In the genomic region with DNA sequence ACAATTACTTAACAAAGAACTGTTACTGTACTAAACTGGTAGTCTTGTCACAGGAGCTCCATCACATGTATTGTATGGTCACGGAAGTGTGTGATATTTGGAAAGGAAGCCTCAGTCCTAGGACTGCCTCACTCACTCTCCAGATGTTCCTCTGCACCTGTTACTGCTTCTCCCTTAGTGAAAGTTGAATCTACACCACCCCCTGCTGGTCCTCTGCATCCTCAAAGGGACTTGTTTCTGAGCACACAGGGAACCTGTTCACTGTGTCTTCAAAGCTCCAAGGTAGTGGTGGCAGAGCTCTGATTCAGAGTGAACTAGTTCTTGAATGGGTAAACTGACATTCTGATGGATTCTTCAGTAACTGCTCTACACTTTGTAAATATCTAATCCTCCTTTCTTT, we compare ENCODE assay signal across 25 mouse cellular contexts.
DNase-seq lines count a peak whose midpoint lies in the region; ATAC-seq and TF ChIP-seq lines count a peak whose summit lies in the region.
"Had no signal": no experiment of that assay in that cellular context is flagged by ENCODE, and none has a peak within 500 bp of the region (broad histone marks: within the 10 kb centered on the region; RNA-seq: fewer than 3 reads in every experiment).

No protein-coding gene starts in this region.

- H3K36me3 ChIP-seq in thymus, adult 2 months (ENCODE audit: control insufficient read depth, insufficient read depth, low read length), result no peaks in the 10 kb centered on the region
- no peaks in the 10 kb centered on the region for H3K36me3 ChIP-seq in heart, embryonic 12.5 days
- H3K36me3 ChIP-seq: embryonic facial prominence, embryonic 10.5 days; heart, embryonic 15.5 days; limb, embryonic 10.5 days; midbrain, embryonic 10.5 days; stomach, embryonic 15.5 days had no signal

- H3K27ac ChIP-seq in thymus, adult 2 months (ENCODE audit: control insufficient read depth, insufficient read depth, low read length), result no peak overlapping the region
- H3K27ac ChIP-seq in heart, embryonic 12.5 days (ENCODE audit: poor library complexity, severe bottlenecking), result no peak overlapping the region
- H3K27ac ChIP-seq: embryonic facial prominence, embryonic 10.5 days; heart, embryonic 15.5 days; hindbrain, embryonic 14.5 days; limb, embryonic 10.5 days; midbrain, embryonic 10.5 days; stomach, embryonic 15.5 days had no signal

- no peak overlapping the region for H3K4me3 ChIP-seq in thymus, adult 2 months (ENCODE audit: control insufficient read depth, insufficient read depth, low read length)
- no peak overlapping the region for H3K4me3 ChIP-seq in heart, embryonic 12.5 days
- H3K4me3 ChIP-seq: embryonic facial prominence, embryonic 10.5 days; heart, embryonic 15.5 days; limb, embryonic 10.5 days; midbrain, embryonic 10.5 days; myocyte; stomach, embryonic 15.5 days had no signal

- 8% methylated on average over 1 of the region's 1 CpGs for WGBS in thymus, adult 2 months
- WGBS in heart, embryonic 12.5 days, result 61% methylated on average over 1 of the region's 1 CpGs

- TF ChIP-seq POLR2A in thymus, adult 2 months (IDR thresholded peaks at IDR 0.05; ENCODE audit: control insufficient read depth, extremely low read depth, insufficient read depth, low read length, poor library complexity), result no peak

- no peaks in the 10 kb centered on the region for H3K27me3 ChIP-seq in thymus, adult 2 months (ENCODE audit: control insufficient read depth, insufficient read depth, low read length)
- H3K27me3 ChIP-seq in heart, embryonic 12.5 days (replicated peaks), result no peaks in the 10 kb centered on the region
- H3K27me3 ChIP-seq: heart, embryonic 15.5 days; stomach, embryonic 15.5 days had no signal

- H3K4me1 ChIP-seq in thymus, adult 2 months (replicated peaks; ENCODE audit: control insufficient read depth, insufficient read depth, low read length), result no peaks in the 10 kb centered on the region
- H3K4me1 ChIP-seq in heart, embryonic 12.5 days (replicated peaks), result no peaks in the 10 kb centered on the region
- H3K4me1 ChIP-seq: embryonic facial prominence, embryonic 10.5 days; heart, embryonic 15.5 days; limb, embryonic 10.5 days; midbrain, embryonic 10.5 days; stomach, embryonic 15.5 days had no signal

- H3K9me3 ChIP-seq in heart, embryonic 12.5 days (replicated peaks), result peaks cover 17% of the 10 kb centered on the region
- H3K9me3 ChIP-seq: heart, embryonic 15.5 days; stomach, embryonic 15.5 days had no signal

- no peak for ATAC-seq in heart, embryonic 12.5 days (ENCODE audit: insufficient number of reproducible peaks, low FRiP score)
- ATAC-seq: forebrain, postnatal 0 days; lung, postnatal 0 days; midbrain, embryonic 16.5 days had no signal

- H3K9ac ChIP-seq in heart, embryonic 12.5 days, result no peak overlapping the region
- H3K9ac ChIP-seq: forebrain, postnatal 0 days; heart, embryonic 15.5 days; hindbrain, embryonic 14.5 days; stomach, embryonic 15.5 days had no signal

- TF ChIP-seq CTCF in thymus, adult 2 months (IDR thresholded peaks at IDR 0.05; ENCODE audit: borderline replicate concordance, control insufficient read depth, extremely low read depth, insufficient read depth, low read length, poor library complexity), result no peak

- no peak overlapping the region for H3K4me2 ChIP-seq in heart, embryonic 12.5 days
- H3K4me2 ChIP-seq: heart, embryonic 15.5 days; hindbrain, embryonic 14.5 days; stomach, embryonic 15.5 days had no signal

- DNase-seq in CD4-positive helper T cell, adult 2 months (ENCODE audit: low read depth, low spot score), result peak; percentile 27
- DNase-seq in T-cell, adult 2 months (ENCODE audit: low spot score), result peak; percentile 5
- peak; percentile 71 for DNase-seq in thymus, adult 2 months
- peak; percentile 72 for DNase-seq in thymus, postnatal 4 days
- DNase-seq in yolk sac, embryonic 10.5 days (ENCODE audit: low spot score), result no peak
- no peak for DNase-seq in adrenal gland, postnatal 36 days
- DNase-seq: cerebellum, adult 11-12 months; cerebellum, postnatal 10 days; forebrain, postnatal 0 days; gastrocnemius, postnatal 36 days; heart, postnatal 4 days; kidney, adult 8-10 months; kidney, postnatal 10 days; liver; right cerebral cortex, postnatal 4 days had no signal

Comparison
In these comparisons a context has a peak if more than half of its experiments do, and no peak if none do; other contexts are left out.
1. DNase-seq: peak in CD4-positive helper T cell, adult 2 months (single experiment), T-cell, adult 2 months (single experiment), thymus, adult 2 months (single experiment) and thymus, postnatal 4 days (single experiment); none in yolk sac, embryonic 10.5 days (single experiment) and adrenal gland, postnatal 36 days (0 of 2).